Mouse (Mus musculus): ENCODE measurements at regions not wholly inside any gene's neighbourhood (a gene's known extent, or its start where the extent isn't known, plus 50 kb on each side); places are given as distances from the start of the nearest gene placed in this dataset.

- TF ChIP-seq CTCF (IDR thresholded peaks at IDR 0.05) = peak; percentile 36
- TF ChIP-seq EP300 (IDR thresholded peaks at IDR 0.05) = no peak
Measured at GRCm38 (mm10) chr9:27221183-27221582, 66.0 kb upstream of the Jam3 start.
